Mouse (Mus musculus) WW6 (cell line): ENCODE results near the gene Kmt2a.

ENCODE experiments used
- DNase-seq: peaks from one replicate; pipeline ENCODE4 v3.0.0-alpha.2; 2013; ENCODE audit warnings: low read depth, low spot score

Gene Kmt2a

GRCm38 (mm10) chr9:44879694-44880271, 1.3 kb downstream of the Kmt2a start:
- no peak for DNase-seq

GRCm38 (mm10) chr9:44878776-44879500, 2.2 kb downstream of the Kmt2a start:
- DNase-seq: no peak

- DNase-seq: no peak
These were observed 3.4 kb downstream of the Kmt2a start for GRCm38 (mm10) chr9:44877686-44878085.

GRCm38 (mm10) chr9:44875476-44875875, 5.6 kb downstream of the Kmt2a start:
- DNase-seq: no peak

- DNase-seq: no peak
These were observed 6.9 kb downstream of the Kmt2a start for GRCm38 (mm10) chr9:44874198-44874597.

- DNase-seq: no peak
These were observed 7.4 kb downstream of the Kmt2a start for GRCm38 (mm10) chr9:44873665-44874064.

GRCm38 (mm10) chr9:44868336-44869094, 12.6 kb downstream of the Kmt2a start:
- DNase-seq: no peak

- DNase-seq: no peak
These were observed 13.4 kb downstream of the Kmt2a start for GRCm38 (mm10) chr9:44867664-44868063.

- no peak for DNase-seq
These were observed 14.4 kb downstream of the Kmt2a start for GRCm38 (mm10) chr9:44866501-44867240.

- DNase-seq: no peak
These were observed 20.0 kb downstream of the Kmt2a start for GRCm38 (mm10) chr9:44861121-44861520.

GRCm38 (mm10) chr9:44858657-44859056, 22.4 kb downstream of the Kmt2a start:
- no peak for DNase-seq

- no peak for DNase-seq
These were observed 23.6 kb downstream of the Kmt2a start for GRCm38 (mm10) chr9:44857405-44857992.

GRCm38 (mm10) chr9:44855153-44855552, 25.9 kb downstream of the Kmt2a start:
- DNase-seq: no peak

GRCm38 (mm10) chr9:44847446-44847845, 33.6 kb downstream of the Kmt2a start:
- no peak for DNase-seq

- peak; percentile 13 for DNase-seq
These were observed 39.9 kb downstream of the Kmt2a start for GRCm38 (mm10) chr9:44841241-44841640.

- DNase-seq: peak; percentile 46
These were observed 44.7 kb downstream of the Kmt2a start for GRCm38 (mm10) chr9:44836439-44836838.

GRCm38 (mm10) chr9:44832356-44832755, 48.7 kb downstream of the Kmt2a start:
- no peak for DNase-seq

GRCm38 (mm10) chr9:44830506-44830905, 50.6 kb downstream of the Kmt2a start:
- no peak for DNase-seq

GRCm38 (mm10) chr9:44828944-44829343, 52.2 kb downstream of the Kmt2a start:
- DNase-seq: no peak

- DNase-seq: no peak
These were observed 54.4 kb downstream of the Kmt2a start for GRCm38 (mm10) chr9:44826660-44827059.
